In the genomic region with DNA sequence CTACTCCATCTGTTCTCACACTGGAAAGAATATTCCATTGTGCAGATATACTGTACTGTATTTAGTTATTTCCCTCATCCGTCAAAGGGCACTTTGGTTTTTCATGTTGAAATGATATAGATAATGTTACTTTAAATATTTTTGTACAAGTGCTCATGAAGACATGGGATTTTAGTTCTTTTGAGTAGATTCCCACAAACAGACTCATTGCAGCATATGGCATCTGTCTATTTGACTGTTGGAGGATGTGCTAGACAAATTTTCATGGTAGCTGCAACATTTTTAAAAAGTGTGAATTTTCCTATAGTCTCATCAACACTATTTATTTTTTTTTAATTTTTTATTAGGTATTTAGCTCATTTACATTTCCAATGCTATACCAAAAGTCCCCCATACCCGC, we compare ENCODE assay signal across 18 mouse cellular contexts.
"Had no signal": no experiment of that assay in that cellular context is flagged by ENCODE, and none has a peak within 500 bp of the region (broad histone marks: within the 10 kb centered on the region; RNA-seq: fewer than 3 reads in every experiment).

No protein-coding gene starts in this region.

- H3K4me1 ChIP-seq: lung, embryonic 15.5 days; megakaryocyte, embryonic 14.5 days; midbrain, embryonic 13.5 days; midbrain, embryonic 15.5 days; neural tube, embryonic 12.5 days had no signal

- H3K4me2 ChIP-seq: lung, embryonic 15.5 days; midbrain, embryonic 11.5 days; midbrain, embryonic 13.5 days; midbrain, embryonic 15.5 days; neural tube, embryonic 12.5 days had no signal

- ATAC-seq: lung, postnatal 0 days; midbrain, embryonic 13.5 days; midbrain, embryonic 15.5 days had no signal

- H3K36me3 ChIP-seq: lung, embryonic 15.5 days; midbrain, embryonic 13.5 days; midbrain, embryonic 15.5 days; neural tube, embryonic 12.5 days had no signal

- H3K27me3 ChIP-seq: lung, embryonic 15.5 days; megakaryocyte, embryonic 14.5 days; midbrain, embryonic 13.5 days; midbrain, embryonic 15.5 days; neural tube, embryonic 12.5 days had no signal

- DNase-seq: lung, adult 2 months; lung, postnatal 14 days; lung, postnatal 36 days; right cerebral cortex, adult 18-20 months; right cerebral cortex, postnatal 25 days; right cerebral cortex, postnatal 4 days; spleen, adult 18-20 months; thymus, adult 18-20 months; thymus, postnatal 14 days; thymus, postnatal 36 days had no signal

- H3K9ac ChIP-seq: lung, embryonic 15.5 days; midbrain, embryonic 13.5 days; midbrain, embryonic 15.5 days; neural tube, embryonic 12.5 days had no signal

- H3K4me3 ChIP-seq: lung, embryonic 15.5 days; megakaryocyte, embryonic 14.5 days; midbrain, embryonic 13.5 days; midbrain, embryonic 15.5 days; neural tube, embryonic 12.5 days had no signal

- H3K27ac ChIP-seq: lung, embryonic 15.5 days; macrophage; midbrain, embryonic 13.5 days; midbrain, embryonic 15.5 days; neural tube, embryonic 12.5 days had no signal

- H3K9me3 ChIP-seq: lung, embryonic 15.5 days; midbrain, embryonic 13.5 days; midbrain, embryonic 15.5 days; neural tube, embryonic 12.5 days had no signal
